Mouse (Mus musculus) hindbrain, postnatal 0 days (tissue): ENCODE measurements at regions not wholly inside any gene's neighbourhood (a gene's known extent, or its start where the extent isn't known, plus 50 kb on each side); places are given as distances from the start of the nearest gene placed in this dataset.

Experiments
- ATAC-seq: fragments of 200-750 bp; cut with Nextera tagmentation; 2 replicates; pipeline ENCODE4 v1.8.0; 2017; ENCODE audit warnings: mild to moderate bottlenecking, moderate TSS enrichment, moderate library complexity
- DNase-seq: peaks from one replicate; pipeline ENCODE4 v3.0.0-alpha.2; 2015; ENCODE audit warnings: low spot score
- H3K27ac ChIP-seq: fragments of 300-500 bp; sonication (generic); 2 replicates; pipeline ENCODE4 v1.5.1; 2014; ENCODE audit warnings: mild to moderate bottlenecking
- H3K27me3 ChIP-seq: fragments of 300-500 bp; sonication (generic); 2 replicates; pipeline ENCODE4 v1.6.1; 2014; ENCODE audit warnings: low read length, mixed read lengths; ENCODE audit not compliant: insufficient read depth
- H3K36me3 ChIP-seq: fragments of 300-500 bp; sonication (generic); 2 replicates; pipeline ENCODE4 v1.6.1; 2014; ENCODE audit warnings: low read length, mixed read lengths; ENCODE audit not compliant: insufficient read depth
- H3K4me1 ChIP-seq: fragments of 300-500 bp; sonication (generic); 2 replicates; pipeline ENCODE4 v1.6.1; 2014; ENCODE audit warnings: antibody characterized with exemption, low read length, mixed read lengths; ENCODE audit not compliant: insufficient read depth
- H3K4me2 ChIP-seq: fragments of 300-500 bp; sonication (generic); 2 replicates; pipeline ENCODE4 v1.6.1; 2014; ENCODE audit warnings: low read depth, mild to moderate bottlenecking, low read length, moderate library complexity, mixed read lengths
- H3K4me3 ChIP-seq: fragments of 300-500 bp; sonication (generic); 2 replicates; pipeline ENCODE4 v1.5.1; 2014; ENCODE audit warnings: low read length
- H3K9ac ChIP-seq: fragments of 300-500 bp; sonication (generic); replicated peaks from 2 replicates; pipeline ENCODE4 v1.6.1; 2014; ENCODE audit warnings: mild to moderate bottlenecking, low read length, moderate library complexity, mixed read lengths
- H3K9me3 ChIP-seq: fragments of 300-500 bp; sonication (generic); 2 replicates; pipeline ENCODE4 v1.6.1; 2016; ENCODE audit warnings: low read length, mixed read lengths
- CTCF ChIP-seq: IDR thresholded peaks from 2 replicates; pipeline ENCODE4 v1.5.1; 2016; ENCODE audit warnings: antibody characterized with exemption, control low read depth, low read depth
- WGBS: fragments of 180-500 bp; shearing (Covaris S2); extraction: QIAGEN DNeasy Blood & Tissue Kit; methylation state at CpG from one replicate; pipeline ENCODE4 v1.1.7; 2014; 5-methylcytosine and 5-hydroxymethylcytosine counted together

GRCm38 (mm10) chr2:48624461-48624860 is 189.4 kb upstream of the Acvr2a start:
- no peak for ATAC-seq
- DNase-seq = no peak
- H3K27me3 ChIP-seq = no peaks in the 10 kb centered on the region
- WGBS = 73% methylated on average over 2 of the region's 2 CpGs
- no peaks in the 10 kb centered on the region for H3K36me3 ChIP-seq
- H3K4me3 ChIP-seq = no peak overlapping the region
- no peaks in the 10 kb centered on the region for H3K4me1 ChIP-seq
- H3K4me2 ChIP-seq = no peak overlapping the region
- no peak overlapping the region for H3K27ac ChIP-seq
- no peaks in the 10 kb centered on the region for H3K9me3 ChIP-seq
- TF ChIP-seq CTCF = no peak
- H3K9ac ChIP-seq = no peak overlapping the region

- H3K9me3 ChIP-seq = no peaks in the 10 kb centered on the region
- H3K4me3 ChIP-seq = no peak overlapping the region
- no peak for TF ChIP-seq CTCF
- no peak overlapping the region for H3K9ac ChIP-seq
- ATAC-seq (no peak), DNase-seq (no peak)
- H3K4me1 ChIP-seq = no peaks in the 10 kb centered on the region
- no peak overlapping the region for H3K4me2 ChIP-seq
- no peak overlapping the region for H3K27ac ChIP-seq
- H3K27me3 ChIP-seq = no peaks in the 10 kb centered on the region
- WGBS = 73% methylated on average over 4 of the region's 4 CpGs
- H3K36me3 ChIP-seq = no peaks in the 10 kb centered on the region
Measured at GRCm38 (mm10) chr2:48627011-48627410, 186.9 kb upstream of the Acvr2a start.

- Histone ChIP-seq H3K27ac (no peak overlapping the region), H3K36me3 (no peaks in the 10 kb centered on the region), H3K4me2 (peak overlapping the region; percentile 8; the same call in 1 of the 2 replicates), H3K9me3 (no peaks in the 10 kb centered on the region), H3K9ac (no peak overlapping the region), H3K4me3 (no peak overlapping the region), H3K27me3 (no peaks in the 10 kb centered on the region), H3K4me1 (no peaks in the 10 kb centered on the region)
- WGBS = 35% methylated on average over 9 of the region's 9 CpGs
- DNase-seq (no peak), ATAC-seq (no peak)
- TF ChIP-seq CTCF = no peak
Measured at GRCm38 (mm10) chr2:48629106-48630050, 184.5 kb upstream of the Acvr2a start.

- no peak overlapping the region for H3K4me3 ChIP-seq
Measured at GRCm38 (mm10) chr2:48634456-48635174, 179.3 kb upstream of the Acvr2a start.

GRCm38 (mm10) chr2:48636108-48636507 is 177.8 kb upstream of the Acvr2a start:
- no peaks in the 10 kb centered on the region for H3K4me1 ChIP-seq
- no peak overlapping the region for H3K27ac ChIP-seq
- no peaks in the 10 kb centered on the region for H3K9me3 ChIP-seq
- H3K9ac ChIP-seq = no peak overlapping the region
- no peaks in the 10 kb centered on the region for H3K36me3 ChIP-seq
- no peak overlapping the region for H3K4me3 ChIP-seq
- no peak for TF ChIP-seq CTCF
- ATAC-seq = no peak
- no peak overlapping the region for H3K4me2 ChIP-seq
- WGBS = 61% methylated on average over 2 of the region's 2 CpGs
- no peak for DNase-seq
- no peaks in the 10 kb centered on the region for H3K27me3 ChIP-seq

More at GRCm38 (mm10) chr2:48634456-48635174, 179.3 kb upstream of the Acvr2a start:
- Histone ChIP-seq H3K4me1 (no peaks in the 10 kb centered on the region), H3K36me3 (no peaks in the 10 kb centered on the region), H3K9ac (no peak overlapping the region), H3K27ac (no peak overlapping the region), H3K9me3 (no peaks in the 10 kb centered on the region), H3K4me2 (no peak overlapping the region), H3K27me3 (no peaks in the 10 kb centered on the region)
- TF ChIP-seq CTCF = no peak
- ATAC-seq = peak; percentile 92
- WGBS = 28% methylated on average over 10 of the region's 10 CpGs
- peak; percentile 75 for DNase-seq

- no peak overlapping the region for H3K4me2 ChIP-seq
- H3K36me3 ChIP-seq = no peaks in the 10 kb centered on the region
- H3K4me3 ChIP-seq = no peak overlapping the region
- H3K9ac ChIP-seq = no peak overlapping the region
- no peak overlapping the region for H3K27ac ChIP-seq
- H3K27me3 ChIP-seq = no peaks in the 10 kb centered on the region
- DNase-seq = no peak
- H3K4me1 ChIP-seq = no peaks in the 10 kb centered on the region
- H3K9me3 ChIP-seq = no peaks in the 10 kb centered on the region
- no peak for ATAC-seq
- TF ChIP-seq CTCF = no peak
- 87% methylated on average over 3 of the region's 3 CpGs for WGBS
Measured at GRCm38 (mm10) chr2:48644114-48644513, 169.8 kb upstream of the Acvr2a start.
